Mouse (Mus musculus): ENCODE results near the gene Sept1. TPM values are rescaled to one million over a fixed set of nuclear protein-coding genes. Genes with fewer than 3 reads are reported as not detected.

Gene Sept1
- polyA plus RNA-seq, 1 experiment from 2014 or later, result 38.6 TPM

- Histone ChIP-seq H3K4me2 (replicated peaks) (no peak overlapping the region), H3K36me3 (no peaks in the 10 kb centered on the region), H3K4me3 (no peak overlapping the region), H3K4me1 (peaks cover 7% of the 10 kb centered on the region), H3K9me3 (no peaks in the 10 kb centered on the region), H3K9ac (replicated peaks) (no peak overlapping the region), H3K27me3 (peaks cover 18% of the 10 kb centered on the region), H3K27ac (replicated peaks) (no peak overlapping the region)
- 58% methylated on average over 12 of the region's 12 CpGs for WGBS
- no peak for ATAC-seq (ENCODE audit: low FRiP score, low read depth)
These were observed 19.0 kb downstream of the Sept1 start for GRCm38 (mm10) chr7:127213930-127214329.

GRCm38 (mm10) chr7:127213485-127213884, 19.4 kb downstream of the Sept1 start:
- no peak for ATAC-seq (ENCODE audit: low FRiP score, low read depth)
- WGBS, result 36% methylated on average over 7 of the region's 7 CpGs
- H3K4me3 ChIP-seq, result no peak overlapping the region
- H3K4me2 ChIP-seq (replicated peaks), result no peak overlapping the region
- no peak overlapping the region for H3K27ac ChIP-seq (replicated peaks)
- no peak overlapping the region for H3K9ac ChIP-seq (replicated peaks)
- H3K9me3 ChIP-seq, result no peaks in the 10 kb centered on the region
- peaks cover 7% of the 10 kb centered on the region for H3K4me1 ChIP-seq
- H3K27me3 ChIP-seq, result peaks cover 18% of the 10 kb centered on the region
- H3K36me3 ChIP-seq, result no peaks in the 10 kb centered on the region

- Histone ChIP-seq H3K27ac (replicated peaks) (no peak overlapping the region), H3K27me3 (peaks cover 18% of the 10 kb centered on the region), H3K9me3 (no peaks in the 10 kb centered on the region), H3K36me3 (no peaks in the 10 kb centered on the region), H3K4me2 (replicated peaks) (no peak overlapping the region), H3K4me1 (peaks cover 7% of the 10 kb centered on the region), H3K9ac (replicated peaks) (no peak overlapping the region), H3K4me3 (no peak overlapping the region)
- no peak for ATAC-seq (ENCODE audit: low FRiP score, low read depth)
- 91% methylated on average over 12 of the region's 12 CpGs for WGBS
These were observed 20.3 kb downstream of the Sept1 start for GRCm38 (mm10) chr7:127212432-127213250.

- no peaks in the 10 kb centered on the region for H3K9me3 ChIP-seq
- no peaks in the 10 kb centered on the region for H3K36me3 ChIP-seq
- H3K4me1 ChIP-seq, result peaks cover 18% of the 10 kb centered on the region
- no peak overlapping the region for H3K4me2 ChIP-seq (replicated peaks)
- ATAC-seq (ENCODE audit: low FRiP score, low read depth), result no peak
- no peak overlapping the region for H3K4me3 ChIP-seq
- peaks cover 18% of the 10 kb centered on the region for H3K27me3 ChIP-seq
- WGBS, result 76% methylated on average over 5 of the region's 5 CpGs
- no peak overlapping the region for H3K27ac ChIP-seq (replicated peaks)
- no peak overlapping the region for H3K9ac ChIP-seq (replicated peaks)
These were observed 21.8 kb downstream of the Sept1 start for GRCm38 (mm10) chr7:127211014-127211745.

GRCm38 (mm10) chr7:127210266-127210665, 22.7 kb downstream of the Sept1 start:
- Histone ChIP-seq H3K4me2 (replicated peaks) (no peak overlapping the region), H3K9me3 (no peaks in the 10 kb centered on the region), H3K4me1 (peaks cover 24% of the 10 kb centered on the region), H3K27me3 (peaks cover 16% of the 10 kb centered on the region), H3K36me3 (0 out of 2 replicates have a peak, but pooled peaks cover 3% of the 10 kb centered on the region), H3K4me3 (no peak overlapping the region), H3K9ac (replicated peaks) (no peak overlapping the region), H3K27ac (replicated peaks) (no peak overlapping the region)
- WGBS, result 92% methylated on average over 4 of the region's 4 CpGs
- no peak for ATAC-seq (ENCODE audit: low FRiP score, low read depth)

- 81% methylated on average over 5 of the region's 5 CpGs for WGBS
- no peak for ATAC-seq (ENCODE audit: low FRiP score, low read depth)
- H3K27ac ChIP-seq (replicated peaks), result peak overlapping the region; percentile 84
- peak overlapping the region; percentile 35; the same call in 1 of the 2 replicates for H3K9ac ChIP-seq (replicated peaks)
- H3K4me2 ChIP-seq (replicated peaks), result peak overlapping the region; percentile 64
- peaks cover 13% of the 10 kb centered on the region for H3K27me3 ChIP-seq
- H3K4me1 ChIP-seq, result peaks cover 28% of the 10 kb centered on the region
- H3K4me3 ChIP-seq, result no peak overlapping the region
- H3K9me3 ChIP-seq, result no peaks in the 10 kb centered on the region
- H3K36me3 ChIP-seq, result 0 out of 2 replicates have a peak, but pooled peaks cover 7% of the 10 kb centered on the region
These were observed 23.1 kb downstream of the Sept1 start for GRCm38 (mm10) chr7:127209851-127210250.

GRCm38 (mm10) chr7:127208553-127209438, 24.1 kb downstream of the Sept1 start, which contains the start of gene Mylpf:
Gene Mylpf, plus strand, starts transcription at chr7:127208890.
- Histone ChIP-seq H3K27me3 (peaks cover 2% of the 10 kb centered on the region), H3K9me3 (no peaks in the 10 kb centered on the region), H3K4me1 (peaks cover 29% of the 10 kb centered on the region), H3K27ac (replicated peaks) (peak within 1 kb of the TSS; percentile 84), H3K9ac (replicated peaks) (peak within 1 kb of the TSS; percentile 89), H3K4me2 (replicated peaks) (peak within 1 kb of the TSS; percentile 88), H3K4me3 (peak within 1 kb of the TSS; percentile 74), H3K36me3 (peaks cover 9% of the 10 kb centered on the region; the same call in 1 of the 2 replicates)
- peak; percentile 94 for ATAC-seq (ENCODE audit: low FRiP score, low read depth)
- under 1% methylated on average over 37 of the region's 44 CpGs for WGBS

- Histone ChIP-seq H3K36me3 (peaks cover 15% of the 10 kb centered on the region), H3K4me3 (peak within 1 kb of the TSS; percentile 74), H3K4me1 (peaks cover 29% of the 10 kb centered on the region), H3K27ac (replicated peaks) (peak within 1 kb of the TSS; percentile 84), H3K4me2 (replicated peaks) (peak within 1 kb of the TSS; percentile 88), H3K9ac (replicated peaks) (peak within 1 kb of the TSS; percentile 89), H3K27me3 (no peaks in the 10 kb centered on the region), H3K9me3 (no peaks in the 10 kb centered on the region)
- WGBS, result under 1% methylated on average over 22 of the region's 44 CpGs
- ATAC-seq (ENCODE audit: low FRiP score, low read depth), result peak; percentile 56
These were observed 24.7 kb downstream of the Sept1 start, which contains the start of gene Tbc1d10b for GRCm38 (mm10) chr7:127208295-127208552. Gene Tbc1d10b, minus strand, starts transcription at chr7:127208468.

GRCm38 (mm10) chr7:127207374-127208294, 25.3 kb downstream of the Sept1 start:
- Histone ChIP-seq H3K36me3 (peaks cover 21% of the 10 kb centered on the region), H3K4me2 (replicated peaks) (peak overlapping the region; percentile 88), H3K4me1 (peaks cover 29% of the 10 kb centered on the region), H3K9me3 (no peaks in the 10 kb centered on the region), H3K9ac (replicated peaks) (peak overlapping the region; percentile 89), H3K27me3 (no peaks in the 10 kb centered on the region), H3K27ac (replicated peaks) (peak overlapping the region; percentile 80), H3K4me3 (peak overlapping the region; percentile 74)
- WGBS, result under 1% methylated on average over 53 of the region's 53 CpGs
- ATAC-seq (ENCODE audit: low FRiP score, low read depth), result peak; percentile 9

GRCm38 (mm10) chr7:127206606-127207005, 26.3 kb downstream of the Sept1 start:
- ATAC-seq (ENCODE audit: low FRiP score, low read depth), result no peak
- Histone ChIP-seq H3K36me3 (peaks cover 29% of the 10 kb centered on the region), H3K9me3 (no peaks in the 10 kb centered on the region), H3K27me3 (no peaks in the 10 kb centered on the region), H3K9ac (replicated peaks) (peak overlapping the region; percentile 89), H3K4me1 (peaks cover 29% of the 10 kb centered on the region), H3K4me2 (replicated peaks) (peak overlapping the region; percentile 88), H3K4me3 (peak overlapping the region; percentile 74), H3K27ac (replicated peaks) (no peak overlapping the region)
- 66% methylated on average over 2 of the region's 2 CpGs for WGBS

- H3K4me1 ChIP-seq, result peaks cover 28% of the 10 kb centered on the region
- WGBS, result 61% methylated on average over 11 of the region's 11 CpGs
- no peaks in the 10 kb centered on the region for H3K9me3 ChIP-seq
- H3K4me3 ChIP-seq, result peak overlapping the region; percentile 86
- H3K27ac ChIP-seq (replicated peaks), result peak overlapping the region; percentile 79
- no peak for ATAC-seq (ENCODE audit: low FRiP score, low read depth)
- peaks cover 80% of the 10 kb centered on the region for H3K36me3 ChIP-seq
- no peaks in the 10 kb centered on the region for H3K27me3 ChIP-seq
- H3K9ac ChIP-seq (replicated peaks), result peak overlapping the region; percentile 84
- H3K4me2 ChIP-seq (replicated peaks), result peak overlapping the region; percentile 77
These were observed 36.4 kb downstream of the Sept1 start for GRCm38 (mm10) chr7:127196484-127196883.
